Mouse (Mus musculus) MEL (cell line): ENCODE measurements around the gene Nat9.

Source experiments
- CTCF ChIP-seq, 3 experiments: IDR thresholded peaks in 2 of 3; conservative IDR thresholded peaks in 1 of 3; 2 replicates each; pipeline ENCODE4 v1.5.1; 2011 to 2012; ENCODE audit warnings: low read length in 3 of 3, low read depth in 2 of 3, mild to moderate bottlenecking in 2 of 3, improper control_type of control experiment in 1 of 3, inconsistent platforms in 1 of 3, mixed read lengths in 1 of 3, moderate library complexity in 1 of 3; ENCODE audit not compliant: control insufficient read depth in 1 of 3, insufficient read depth in 1 of 3, poor library complexity in 1 of 3, severe bottlenecking in 1 of 3
- EP300 ChIP-seq, 2 experiments: IDR thresholded peaks; 2 replicates each; pipeline ENCODE4 v1.6.1; 2011; ENCODE audit warnings: improper control_type of control experiment in 2 of 2, low read length in 2 of 2, low read depth in 1 of 2, mild to moderate bottlenecking in 1 of 2
- ETS1 ChIP-seq: IDR thresholded peaks from 2 replicates; pipeline ENCODE4 v1.6.1; 2012; ENCODE audit warnings: low read depth, mild to moderate bottlenecking, inconsistent platforms, low read length, improper control_type of control experiment, moderate library complexity
- MAX ChIP-seq: IDR thresholded peaks from 2 replicates; pipeline ENCODE4 v1.6.1; 2011; ENCODE audit warnings: low read length, improper control_type of control experiment
- NRF1 ChIP-seq: IDR thresholded peaks from 2 replicates; pipeline ENCODE4 v1.6.1; 2014; ENCODE audit warnings: low read depth, mild to moderate bottlenecking, inconsistent platforms, low read length, improper control_type of control experiment, moderate library complexity; ENCODE audit not compliant: poor library complexity, insufficient read depth, severe bottlenecking
- POLR2A ChIP-seq, 2 experiments: IDR thresholded peaks; 2 replicates each; pipeline ENCODE4 v1.6.1; 2011 to 2012; ENCODE audit warnings: low read length in 2 of 2, mild to moderate bottlenecking in 2 of 2, control low read depth in 1 of 2, improper control_type of control experiment in 1 of 2, low read depth in 1 of 2, moderate library complexity in 1 of 2; ENCODE audit not compliant: control insufficient read depth in 1 of 2, insufficient read depth in 1 of 2, poor library complexity in 1 of 2
- TCF12 ChIP-seq: IDR thresholded peaks from 2 replicates; pipeline ENCODE4 v1.6.1; 2014; ENCODE audit warnings: low read depth, mild to moderate bottlenecking, inconsistent platforms, low read length, improper control_type of control experiment, moderate library complexity
- USF1 ChIP-seq: IDR thresholded peaks from 2 replicates; pipeline ENCODE4 v1.6.1; 2014; ENCODE audit warnings: low read depth, mild to moderate bottlenecking, inconsistent platforms, low read length, improper control_type of control experiment, moderate library complexity
- USF2 ChIP-seq, 2 experiments: IDR thresholded peaks; 2 replicates each; pipeline ENCODE4 v1.6.1; 2011 to 2012; ENCODE audit warnings: improper control_type of control experiment in 2 of 2, low read length in 2 of 2, borderline replicate concordance in 1 of 2, inconsistent platforms in 1 of 2, low read depth in 1 of 2, mild to moderate bottlenecking in 1 of 2; ENCODE audit not compliant: insufficient read depth in 1 of 2
- ZC3H11A ChIP-seq: IDR thresholded peaks from 2 replicates; pipeline ENCODE4 v1.6.1; 2012; ENCODE audit warnings: low read depth, mild to moderate bottlenecking, inconsistent platforms, low read length, improper control_type of control experiment

GRCm38 (mm10) chr11:115215123-115215522 lies 27.5 kb upstream of the Nat9 start:
- TF ChIP-seq NRF1: no peak
- no peak for TF ChIP-seq CTCF (IDR thresholded peaks at IDR 0.05 in 2 of 3, conservative IDR thresholded peaks at IDR 0.05 in 1 of 3; ENCODE audit: control insufficient read depth in 1 of 3, insufficient read depth in 1 of 3, low read depth in 2 of 3, low read length in 3 of 3, poor library complexity in 1 of 3, severe bottlenecking in 1 of 3)
- TF ChIP-seq USF1: no peak
- TF ChIP-seq ETS1: no peak
- TF ChIP-seq POLR2A (IDR thresholded peaks at IDR 0.05; ENCODE audit: control insufficient read depth in 1 of 2, insufficient read depth in 1 of 2, low read depth in 1 of 2, low read length in 2 of 2, poor library complexity in 1 of 2): no peak
- TF ChIP-seq USF2 (IDR thresholded peaks at IDR 0.05; ENCODE audit: borderline replicate concordance in 1 of 2, insufficient read depth in 1 of 2, low read depth in 1 of 2, low read length in 2 of 2): no peak
- no peak for TF ChIP-seq EP300 (IDR thresholded peaks at IDR 0.05; ENCODE audit: low read depth in 1 of 2, low read length in 2 of 2)
- no peak for TF ChIP-seq ZC3H11A
- TF ChIP-seq MAX: no peak
- no peak for TF ChIP-seq TCF12
